Mouse (Mus musculus): ENCODE measurements around the gene Zfp672. TPM values are rescaled to one million over a fixed set of nuclear protein-coding genes. Genes with fewer than 3 reads are reported as not detected.

Gene Zfp672
- polyA plus RNA-seq, 1 experiment from 2014 or later, result 42.3 TPM

DNA sequence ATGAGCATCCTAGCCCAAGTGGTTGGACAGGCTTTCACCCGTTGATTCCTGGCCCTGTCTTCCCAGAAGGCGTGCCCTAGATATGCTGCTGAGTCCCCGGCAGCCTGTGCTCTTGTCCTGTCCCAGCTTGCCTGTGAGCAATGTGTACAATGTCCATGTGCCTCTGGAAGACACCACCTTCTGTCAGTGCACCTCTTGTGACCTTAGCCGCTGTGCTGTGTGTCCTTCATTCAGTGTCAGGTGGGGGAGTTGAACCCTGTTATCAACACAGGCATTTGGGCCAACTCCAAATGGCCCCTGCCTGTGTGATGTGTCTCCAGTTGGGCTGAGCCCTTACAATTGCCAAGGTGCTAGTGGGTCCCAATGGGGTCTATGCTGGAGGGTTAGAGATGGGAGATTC lies 16.6 kb upstream of the Zfp672 start:
- Histone ChIP-seq H3K9me3 (ENCODE audit: control insufficient read depth, low read length) (no peaks in the 10 kb centered on the region), H3K27ac (replicated peaks; ENCODE audit: low read depth, low read length) (no peak overlapping the region), H3K4me1 (ENCODE audit: control insufficient read depth, insufficient read depth, low read length) (no peaks in the 10 kb centered on the region), H3K27me3 (replicated peaks; ENCODE audit: control insufficient read depth, insufficient read depth, low read length) (no peaks in the 10 kb centered on the region), H3K4me3 (ENCODE audit: low read depth, low read length) (no peak overlapping the region), H3K36me3 (ENCODE audit: control insufficient read depth, insufficient read depth, low read length) (peaks cover 39% of the 10 kb centered on the region), H3K9ac (ENCODE audit: low read depth, low read length) (no peak overlapping the region), H3K4me2 (ENCODE audit: low read depth, low read length) (no peak overlapping the region)
- DNase-seq (ENCODE audit: low spot score), result no peak
- WGBS, result 87% methylated on average over 4 of the region's 4 CpGs
- ATAC-seq (ENCODE audit: low read depth), result no peak

DNA sequence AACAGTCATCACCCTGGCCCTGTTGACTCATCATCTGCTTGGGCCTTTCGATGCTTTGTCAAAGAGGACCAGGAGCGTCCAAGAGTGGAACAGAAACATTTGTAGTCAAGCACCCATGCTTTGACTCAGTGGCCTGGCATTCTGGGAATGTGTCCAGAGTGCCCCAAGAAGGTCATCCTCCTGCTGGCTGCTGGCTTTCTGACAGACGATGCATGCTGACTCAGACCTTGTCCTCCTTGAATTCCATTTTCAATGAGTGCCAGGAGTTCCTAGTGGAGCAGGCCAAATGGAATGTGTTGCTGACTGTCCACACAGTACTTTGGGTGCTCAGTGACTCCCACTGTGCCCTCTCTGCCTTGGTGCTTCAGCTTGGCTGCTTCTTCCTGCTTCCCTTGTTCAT lies 4.6 kb upstream of the Zfp672 start:
- H3K36me3 ChIP-seq (ENCODE audit: control insufficient read depth, insufficient read depth, low read length), result peaks cover 46% of the 10 kb centered on the region
- H3K4me3 ChIP-seq (ENCODE audit: low read depth, low read length), result no peak overlapping the region
- DNase-seq (ENCODE audit: low spot score), result no peak
- H3K9me3 ChIP-seq (ENCODE audit: control insufficient read depth, low read length), result no peaks in the 10 kb centered on the region
- H3K9ac ChIP-seq (ENCODE audit: low read depth, low read length), result no peak overlapping the region
- 79% methylated on average over 3 of the region's 3 CpGs for WGBS
- no peak overlapping the region for H3K27ac ChIP-seq (replicated peaks; ENCODE audit: low read depth, low read length)
- ATAC-seq (ENCODE audit: low read depth), result no peak
- peaks cover 8% of the 10 kb centered on the region for H3K4me1 ChIP-seq (ENCODE audit: control insufficient read depth, insufficient read depth, low read length)
- no peak overlapping the region for H3K4me2 ChIP-seq (ENCODE audit: low read depth, low read length)
- no peaks in the 10 kb centered on the region for H3K27me3 ChIP-seq (replicated peaks; ENCODE audit: control insufficient read depth, insufficient read depth, low read length)

DNA sequence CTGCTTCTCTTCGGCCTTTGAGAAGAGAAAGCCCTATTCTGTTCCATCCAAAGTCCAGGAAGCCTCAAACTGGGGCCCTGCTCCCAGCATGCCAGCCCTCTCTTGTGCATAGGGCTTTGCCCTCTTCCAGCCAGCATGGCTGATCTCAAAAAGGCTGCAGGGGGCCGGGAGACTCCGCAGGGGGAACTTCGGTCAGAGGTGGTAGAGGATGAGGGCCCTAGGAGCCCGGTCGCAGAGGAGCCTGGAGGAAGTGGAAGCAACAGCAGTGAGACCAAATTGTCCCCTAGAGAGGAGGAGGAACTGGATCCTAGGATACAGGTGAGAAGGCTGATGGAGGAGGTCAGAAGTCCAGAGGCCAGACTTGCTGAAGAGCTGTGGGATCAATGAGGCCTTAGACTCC lies 1.4 kb upstream of the Zfp672 start:
- Histone ChIP-seq H3K9me3 (ENCODE audit: control insufficient read depth, low read length) (0 out of 2 replicates have a peak, but pooled peaks cover 3% of the 10 kb centered on the region), H3K36me3 (ENCODE audit: control insufficient read depth, insufficient read depth, low read length) (peaks cover 34% of the 10 kb centered on the region), H3K4me3 (ENCODE audit: low read depth, low read length) (peak overlapping the region; percentile 87), H3K4me2 (ENCODE audit: low read depth, low read length) (peak overlapping the region; percentile 97), H3K27ac (replicated peaks; ENCODE audit: low read depth, low read length) (peak overlapping the region; percentile 84; the same call in 1 of the 2 replicates), H3K4me1 (ENCODE audit: control insufficient read depth, insufficient read depth, low read length) (peaks cover 16% of the 10 kb centered on the region), H3K9ac (ENCODE audit: low read depth, low read length) (peak overlapping the region; percentile 89), H3K27me3 (replicated peaks; ENCODE audit: control insufficient read depth, insufficient read depth, low read length) (no peaks in the 10 kb centered on the region)
- ATAC-seq (ENCODE audit: low read depth) (no peak), DNase-seq (ENCODE audit: low spot score) (no peak)
- 93% methylated on average over 6 of the region's 6 CpGs for WGBS

DNA sequence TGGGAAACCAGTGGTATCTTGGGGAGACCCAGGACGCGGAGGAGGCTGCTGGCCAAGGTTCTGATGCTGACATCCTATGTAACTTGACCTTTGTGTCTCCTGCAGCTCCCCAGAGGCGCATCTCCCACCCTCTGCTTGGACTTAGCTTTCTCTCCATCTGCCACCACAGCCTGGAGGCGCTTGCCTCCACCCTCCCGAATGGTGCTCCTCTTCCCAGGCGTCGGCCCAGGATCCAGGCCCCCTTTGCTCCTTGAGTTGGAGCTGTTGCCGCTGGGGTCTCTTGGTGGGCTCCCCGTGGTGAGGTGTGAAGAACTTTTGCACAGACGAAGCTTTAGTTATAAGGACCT lies 983 bp upstream of the Zfp672 start:
- H3K27me3 ChIP-seq (replicated peaks; ENCODE audit: control insufficient read depth, insufficient read depth, low read length), result no peaks in the 10 kb centered on the region
- peak overlapping the region; percentile 89 for H3K9ac ChIP-seq (ENCODE audit: low read depth, low read length)
- 0 out of 2 replicates have a peak, but pooled peaks cover 3% of the 10 kb centered on the region for H3K9me3 ChIP-seq (ENCODE audit: control insufficient read depth, low read length)
- peak overlapping the region; percentile 97 for H3K4me2 ChIP-seq (ENCODE audit: low read depth, low read length)
- H3K36me3 ChIP-seq (ENCODE audit: control insufficient read depth, insufficient read depth, low read length), result peaks cover 30% of the 10 kb centered on the region
- ATAC-seq (ENCODE audit: low read depth) (no peak), DNase-seq (ENCODE audit: low spot score) (no peak)
- H3K4me3 ChIP-seq (ENCODE audit: low read depth, low read length), result peak overlapping the region; percentile 87
- 13% methylated on average over 8 of the region's 10 CpGs for WGBS
- peaks cover 16% of the 10 kb centered on the region for H3K4me1 ChIP-seq (ENCODE audit: control insufficient read depth, insufficient read depth, low read length)
- H3K27ac ChIP-seq (replicated peaks; ENCODE audit: low read depth, low read length), result peak overlapping the region; percentile 84

DNA sequence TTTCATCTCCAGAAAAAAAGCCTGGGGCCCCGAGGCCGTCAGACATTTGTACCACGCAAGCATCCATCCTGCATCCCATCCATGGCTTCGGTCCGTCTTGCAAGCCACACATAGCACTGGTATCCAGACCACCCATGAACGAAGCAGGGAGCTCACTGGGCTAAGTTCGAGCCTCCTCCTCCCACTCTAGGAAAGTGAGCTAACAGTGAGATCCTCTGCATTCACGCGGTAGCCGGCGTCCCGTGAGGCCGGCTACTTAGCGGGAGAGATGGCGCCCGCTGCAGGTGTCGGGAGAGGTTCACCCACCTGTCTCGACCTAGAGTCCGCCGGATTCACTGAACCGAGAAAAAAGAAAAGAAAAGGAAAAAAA lies 248 bp downstream of the Zfp672 start:
- no peak for DNase-seq (ENCODE audit: low spot score)

DNA sequence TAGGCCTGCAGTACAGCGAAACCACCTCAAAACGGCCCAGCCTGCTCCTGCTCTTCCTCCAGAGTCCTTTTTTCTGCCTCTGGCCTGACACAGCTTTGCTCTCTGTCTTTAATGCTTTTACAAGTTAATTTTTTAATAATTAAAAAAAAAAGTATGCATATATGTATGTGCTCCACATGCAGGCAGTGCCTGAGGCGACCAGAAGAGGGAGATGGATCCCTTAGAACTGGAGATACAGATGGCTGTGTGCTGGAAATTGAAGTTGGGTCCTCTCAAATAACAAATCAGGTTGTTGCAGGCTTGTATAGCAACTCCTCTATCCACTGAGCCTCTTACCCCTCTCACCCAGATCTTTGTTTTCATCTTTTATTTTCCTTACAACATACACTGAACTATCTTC lies 3.4 kb downstream of the Zfp672 start:
- H3K4me1 ChIP-seq (ENCODE audit: control insufficient read depth, insufficient read depth, low read length), result peaks cover 25% of the 10 kb centered on the region
- WGBS, result 93% methylated on average over 3 of the region's 3 CpGs

More for the DNA sequence above, 248 bp downstream of the Zfp672 start:
- Histone ChIP-seq H3K9ac (ENCODE audit: low read depth, low read length) (peak overlapping the region; percentile 89), H3K27ac (replicated peaks; ENCODE audit: low read depth, low read length) (peak overlapping the region; percentile 84), H3K36me3 (ENCODE audit: control insufficient read depth, insufficient read depth, low read length) (peaks cover 25% of the 10 kb centered on the region), H3K9me3 (ENCODE audit: control insufficient read depth, low read length) (0 out of 2 replicates have a peak, but pooled peaks cover 3% of the 10 kb centered on the region), H3K4me3 (ENCODE audit: low read depth, low read length) (peak overlapping the region; percentile 87), H3K4me2 (ENCODE audit: low read depth, low read length) (peak overlapping the region; percentile 97), H3K27me3 (replicated peaks; ENCODE audit: control insufficient read depth, insufficient read depth, low read length) (no peaks in the 10 kb centered on the region), H3K4me1 (ENCODE audit: control insufficient read depth, insufficient read depth, low read length) (peaks cover 16% of the 10 kb centered on the region)
- peak; percentile 9; the same call in 1 of the 2 replicates for ATAC-seq (ENCODE audit: low read depth)
- under 1% methylated on average over 21 of the region's 21 CpGs for WGBS

DNA sequence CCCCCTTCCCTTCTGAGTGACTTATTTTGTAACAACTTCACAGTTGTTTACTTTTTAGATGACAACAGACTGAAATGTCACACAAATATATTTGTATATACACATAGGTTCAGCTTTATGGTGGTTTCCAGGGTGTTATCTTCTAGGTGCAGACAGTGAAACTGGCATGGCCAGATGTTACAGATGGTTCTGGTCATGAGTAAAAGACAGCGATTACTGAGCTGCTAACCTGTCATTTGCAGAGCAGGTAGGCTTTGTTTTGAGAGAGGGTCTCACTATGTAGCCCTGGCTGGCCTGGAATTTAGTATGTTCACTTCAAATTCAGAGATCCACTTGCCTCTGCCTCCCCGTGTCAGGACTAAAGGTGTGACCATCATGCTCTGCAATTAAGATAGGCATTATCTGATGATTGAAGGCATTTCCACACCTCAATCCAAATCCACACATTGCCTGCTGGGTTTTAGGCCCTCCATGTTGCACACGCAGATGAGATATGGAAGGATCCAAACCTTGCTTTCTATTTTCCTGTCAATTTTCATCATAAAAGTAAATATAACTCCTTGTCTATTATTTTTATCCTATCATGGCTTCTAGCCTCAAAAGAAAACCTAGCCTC lies 5.4 kb downstream of the Zfp672 start:
- ATAC-seq (ENCODE audit: low read depth), result no peak
- H3K36me3 ChIP-seq (ENCODE audit: control insufficient read depth, insufficient read depth, low read length), result peaks cover 20% of the 10 kb centered on the region
- no peaks in the 10 kb centered on the region for H3K27me3 ChIP-seq (replicated peaks; ENCODE audit: control insufficient read depth, insufficient read depth, low read length)
- WGBS, result 87% methylated on average over 3 of the region's 3 CpGs
- H3K27ac ChIP-seq (replicated peaks; ENCODE audit: low read depth, low read length), result no peak overlapping the region
- H3K9ac ChIP-seq (ENCODE audit: low read depth, low read length), result no peak overlapping the region
- H3K4me1 ChIP-seq (ENCODE audit: control insufficient read depth, insufficient read depth, low read length), result peaks cover 20% of the 10 kb centered on the region
- H3K4me2 ChIP-seq (ENCODE audit: low read depth, low read length), result no peak overlapping the region
- no peak for DNase-seq (ENCODE audit: low spot score)
- H3K4me3 ChIP-seq (ENCODE audit: low read depth, low read length), result no peak overlapping the region
- H3K9me3 ChIP-seq (ENCODE audit: control insufficient read depth, low read length), result 0 out of 2 replicates have a peak, but pooled peaks cover 3% of the 10 kb centered on the region

More for the DNA sequence above, 3.4 kb downstream of the Zfp672 start:
- ATAC-seq (ENCODE audit: low read depth), result no peak
- Histone ChIP-seq H3K4me2 (ENCODE audit: low read depth, low read length) (no peak overlapping the region), H3K9ac (ENCODE audit: low read depth, low read length) (no peak overlapping the region), H3K27ac (replicated peaks; ENCODE audit: low read depth, low read length) (no peak overlapping the region), H3K36me3 (ENCODE audit: control insufficient read depth, insufficient read depth, low read length) (peaks cover 12% of the 10 kb centered on the region), H3K9me3 (ENCODE audit: control insufficient read depth, low read length) (0 out of 2 replicates have a peak, but pooled peaks cover 3% of the 10 kb centered on the region), H3K4me3 (ENCODE audit: low read depth, low read length) (no peak overlapping the region), H3K27me3 (replicated peaks; ENCODE audit: control insufficient read depth, insufficient read depth, low read length) (no peaks in the 10 kb centered on the region)
- no peak for DNase-seq (ENCODE audit: low spot score)

DNA sequence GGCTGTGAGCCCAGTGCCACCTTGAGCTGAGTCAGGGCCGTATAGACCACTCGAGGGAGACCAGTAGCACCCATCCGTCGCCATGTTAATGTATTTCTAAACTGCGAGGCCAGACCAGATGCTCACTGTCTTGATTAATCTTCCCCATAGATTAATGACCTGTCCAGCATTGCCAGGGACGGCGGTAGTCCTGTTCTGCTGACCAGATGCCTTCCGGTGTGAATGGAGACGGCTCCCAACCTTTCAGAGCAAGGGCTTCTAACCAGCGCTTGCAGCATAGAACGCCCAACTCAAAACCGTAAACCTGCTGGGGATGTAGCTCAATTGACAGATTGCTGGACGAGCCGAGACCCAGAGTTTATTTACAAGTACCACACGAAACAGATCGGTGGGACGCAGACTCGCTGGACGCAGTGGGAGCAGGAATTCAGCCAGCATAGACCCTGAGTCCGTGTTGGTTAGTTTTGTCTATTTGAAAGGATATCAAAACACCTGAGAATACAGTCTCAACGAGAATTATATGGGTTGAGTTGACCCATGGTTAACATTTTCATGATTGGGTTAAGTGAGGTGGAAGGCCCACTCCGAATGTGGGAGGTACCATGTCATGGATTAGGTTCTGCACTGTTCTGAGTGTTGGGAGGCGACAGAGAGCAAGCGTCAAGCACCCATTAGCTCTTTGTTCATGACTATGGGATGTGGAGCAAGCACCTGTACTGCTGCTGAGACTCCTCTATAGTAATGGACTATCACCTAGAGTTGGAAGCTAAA lies 6.4 kb downstream of the Zfp672 start:
- ATAC-seq (ENCODE audit: low read depth) (no peak), DNase-seq (ENCODE audit: low spot score) (no peak)
- peak overlapping the region; percentile 84 for H3K4me3 ChIP-seq (ENCODE audit: low read depth, low read length)
- H3K9ac ChIP-seq (ENCODE audit: low read depth, low read length), result peak overlapping the region; percentile 84
- peaks cover 13% of the 10 kb centered on the region for H3K4me1 ChIP-seq (ENCODE audit: control insufficient read depth, insufficient read depth, low read length)
- 0 out of 2 replicates have a peak, but pooled peaks cover 3% of the 10 kb centered on the region for H3K9me3 ChIP-seq (ENCODE audit: control insufficient read depth, low read length)
- H3K36me3 ChIP-seq (ENCODE audit: control insufficient read depth, insufficient read depth, low read length), result peaks cover 27% of the 10 kb centered on the region
- no peaks in the 10 kb centered on the region for H3K27me3 ChIP-seq (replicated peaks; ENCODE audit: control insufficient read depth, insufficient read depth, low read length)
- H3K4me2 ChIP-seq (ENCODE audit: low read depth, low read length), result peak overlapping the region; percentile 95
- WGBS, result 13% methylated on average over 24 of the region's 24 CpGs
- H3K27ac ChIP-seq (replicated peaks; ENCODE audit: low read depth, low read length), result peak overlapping the region; percentile 97

Measured in embryonic facial prominence, embryonic 14.5 days (tissue).